Mouse (Mus musculus) embryonic facial prominence, embryonic 10.5 days (tissue): ENCODE data around the gene Rbfox1. TPM values are rescaled to one million over a fixed set of nuclear protein-coding genes. Genes with fewer than 3 reads are reported as not detected.
A peak's percentile ranks its signal among the peaks of the same experiment; 100 is the strongest.

ENCODE experiments used
- DNase-seq: peaks from one replicate; pipeline ENCODE4 v3.0.0-alpha.2; 2017; ENCODE audit warnings: low spot score
- H3K27ac ChIP-seq: fragments of 300-500 bp; sonication (generic); replicated peaks from 2 replicates; pipeline ENCODE4 v1.5.1; 2016; ENCODE audit warnings: mild to moderate bottlenecking
- H3K27me3 ChIP-seq: fragments of 300-500 bp; sonication (generic); replicated peaks from 2 replicates; pipeline ENCODE4 v1.6.1; 2016; ENCODE audit warnings: low read depth, mild to moderate bottlenecking; ENCODE audit not compliant: poor library complexity, severe bottlenecking
- H3K36me3 ChIP-seq: fragments of 300-500 bp; sonication (generic); replicated peaks from 2 replicates; pipeline ENCODE4 v1.6.1; 2016; ENCODE audit warnings: mild to moderate bottlenecking, moderate library complexity
- H3K4me1 ChIP-seq: fragments of 300-500 bp; sonication (generic); 2 replicates; pipeline ENCODE4 v1.6.1; 2016
- H3K4me3 ChIP-seq: fragments of 300-500 bp; sonication (generic); 2 replicates; pipeline ENCODE4 v1.5.1; 2016; ENCODE audit warnings: mild to moderate bottlenecking, moderate library complexity
- H3K9me3 ChIP-seq: fragments of 300-500 bp; sonication (generic); 2 replicates; pipeline ENCODE4 v1.6.1; 2016; ENCODE audit warnings: mild to moderate bottlenecking
- WGBS: fragments of 180-500 bp; shearing (Covaris S2); methylation state at CpG from one replicate; pipeline ENCODE4 v1.1.7; 2016; 5-methylcytosine and 5-hydroxymethylcytosine counted together
- polyA plus RNA-seq: library from polyadenylated mRNA; unstranded; fragments of >200 nt; fragmentation: Nextera tagmentation; extraction: Ambion mirVana; gene quantifications from 2 replicates; pipeline ENCODE4 v1.2.1, GENCODE M21; 2016

Rbfox1 gene
- polyA plus RNA-seq, 1 experiment from 2014 or later = 2.3 TPM

GRCm38 (mm10) chr16:6483628-6484027 lies 598.5 kb downstream of the Rbfox1 start:
- Histone ChIP-seq H3K27ac (no peak overlapping the region), H3K4me3 (no peak overlapping the region), H3K4me1 (0 out of 2 replicates have a peak, but pooled peaks cover 3% of the 10 kb centered on the region), H3K36me3 (no peaks in the 10 kb centered on the region), H3K27me3 (no peaks in the 10 kb centered on the region), H3K9me3 (no peaks in the 10 kb centered on the region)
- 86% methylated on average over 8 of the region's 8 CpGs for WGBS
- no peak for DNase-seq

DNA sequence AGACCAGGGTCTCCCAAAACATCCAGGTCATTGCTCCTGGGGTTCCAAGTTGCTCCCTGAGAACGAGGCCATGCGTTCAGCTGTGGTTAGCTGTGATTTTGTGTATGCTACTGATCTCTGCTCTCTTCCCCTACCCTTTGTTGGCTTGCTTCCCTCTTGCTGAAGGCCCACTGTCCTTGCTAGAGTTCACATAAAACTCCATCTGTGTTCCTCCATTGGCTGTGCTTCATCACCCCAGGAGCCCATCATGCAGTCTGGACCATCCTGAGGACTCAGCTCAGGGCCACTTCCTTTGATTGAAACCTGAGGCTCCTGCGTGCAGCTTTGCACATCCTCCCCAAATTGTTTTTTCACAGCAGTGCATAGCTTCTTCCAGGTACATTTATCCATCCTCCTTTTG lies 600.5 kb downstream of the Rbfox1 start:
- no peaks in the 10 kb centered on the region for H3K4me1 ChIP-seq
- WGBS = 73% methylated on average over 3 of the region's 3 CpGs
- H3K36me3 ChIP-seq = no peaks in the 10 kb centered on the region
- no peaks in the 10 kb centered on the region for H3K27me3 ChIP-seq
- no peak overlapping the region for H3K27ac ChIP-seq
- no peak for DNase-seq
- no peak overlapping the region for H3K4me3 ChIP-seq
- no peaks in the 10 kb centered on the region for H3K9me3 ChIP-seq

- no peaks in the 10 kb centered on the region for H3K27me3 ChIP-seq
- WGBS = 28% methylated on average over 8 of the region's 8 CpGs
- H3K9me3 ChIP-seq = no peaks in the 10 kb centered on the region
These were observed 617.1 kb downstream of the Rbfox1 start for GRCm38 (mm10) chr16:6502219-6502618.

GRCm38 (mm10) chr16:6503573-6504331 lies 618.6 kb downstream of the Rbfox1 start:
- Histone ChIP-seq H3K36me3 (no peaks in the 10 kb centered on the region), H3K9me3 (no peaks in the 10 kb centered on the region), H3K4me3 (no peak overlapping the region), H3K4me1 (no peaks in the 10 kb centered on the region), H3K27ac (no peak overlapping the region), H3K27me3 (no peaks in the 10 kb centered on the region)
- WGBS = 59% methylated on average over 5 of the region's 5 CpGs
- peak; percentile 43 for DNase-seq

More at GRCm38 (mm10) chr16:6502219-6502618, 617.1 kb downstream of the Rbfox1 start:
- Histone ChIP-seq H3K4me1 (no peaks in the 10 kb centered on the region), H3K27ac (no peak overlapping the region), H3K4me3 (no peak overlapping the region), H3K36me3 (no peaks in the 10 kb centered on the region)
- DNase-seq = peak; percentile 43

GRCm38 (mm10) chr16:6508924-6509323 lies 623.8 kb downstream of the Rbfox1 start:
- Histone ChIP-seq H3K27me3 (no peaks in the 10 kb centered on the region), H3K27ac (no peak overlapping the region), H3K36me3 (no peaks in the 10 kb centered on the region), H3K4me1 (no peaks in the 10 kb centered on the region), H3K9me3 (no peaks in the 10 kb centered on the region), H3K4me3 (no peak overlapping the region)
- DNase-seq = no peak
- WGBS = 78% methylated on average over 5 of the region's 5 CpGs

- Histone ChIP-seq H3K27ac (no peak overlapping the region), H3K4me3 (no peak overlapping the region), H3K36me3 (no peaks in the 10 kb centered on the region), H3K9me3 (no peaks in the 10 kb centered on the region), H3K27me3 (no peaks in the 10 kb centered on the region), H3K4me1 (no peaks in the 10 kb centered on the region)
- 81% methylated on average over 3 of the region's 3 CpGs for WGBS
- DNase-seq = no peak
These were observed 634.3 kb downstream of the Rbfox1 start for GRCm38 (mm10) chr16:6519474-6519873.

DNA sequence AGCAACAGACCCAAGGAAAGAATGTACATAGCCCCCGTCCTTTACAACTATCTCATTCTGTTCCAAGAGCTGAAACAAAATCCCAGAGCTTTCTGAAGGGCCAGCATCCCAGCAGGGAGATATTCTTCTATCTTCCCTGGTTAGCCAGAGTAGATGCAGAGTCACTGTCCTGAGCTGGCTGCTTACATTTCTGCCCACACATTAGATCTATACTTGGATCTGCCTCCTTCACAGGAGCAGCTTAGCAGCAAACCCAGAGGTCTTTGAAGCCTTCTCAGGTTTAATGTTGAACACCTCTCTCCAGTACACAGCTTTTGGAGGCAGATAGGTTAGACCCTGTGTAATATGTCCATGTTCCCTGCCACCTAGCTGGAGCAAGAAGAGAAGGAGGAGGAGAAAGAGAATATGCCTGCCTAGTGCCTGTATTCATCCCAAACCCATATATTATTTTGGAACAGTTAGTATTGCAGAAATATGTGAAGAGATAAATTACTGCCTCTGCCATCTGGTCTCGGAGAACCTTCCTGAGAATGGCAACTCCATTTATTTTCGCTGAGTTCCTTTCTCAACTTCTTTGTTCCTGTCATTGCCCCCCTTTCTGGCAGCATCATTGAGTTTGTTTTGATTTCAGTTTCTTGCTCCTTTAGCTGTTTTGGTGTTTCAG lies 640.5 kb downstream of the Rbfox1 start:
- no peaks in the 10 kb centered on the region for H3K9me3 ChIP-seq
- no peak overlapping the region for H3K4me3 ChIP-seq
- no peaks in the 10 kb centered on the region for H3K36me3 ChIP-seq
- 86% methylated on average over 3 of the region's 3 CpGs for WGBS
- no peaks in the 10 kb centered on the region for H3K27me3 ChIP-seq
- H3K4me1 ChIP-seq = no peaks in the 10 kb centered on the region
- no peak for DNase-seq
- no peak overlapping the region for H3K27ac ChIP-seq

- Histone ChIP-seq H3K27me3 (no peaks in the 10 kb centered on the region), H3K9me3 (no peaks in the 10 kb centered on the region), H3K4me3 (no peak overlapping the region), H3K4me1 (no peaks in the 10 kb centered on the region), H3K36me3 (no peaks in the 10 kb centered on the region), H3K27ac (no peak overlapping the region)
- DNase-seq = no peak
- WGBS = 83% methylated on average over 3 of the region's 3 CpGs
These were observed 646.3 kb downstream of the Rbfox1 start for GRCm38 (mm10) chr16:6531459-6531858.

DNA sequence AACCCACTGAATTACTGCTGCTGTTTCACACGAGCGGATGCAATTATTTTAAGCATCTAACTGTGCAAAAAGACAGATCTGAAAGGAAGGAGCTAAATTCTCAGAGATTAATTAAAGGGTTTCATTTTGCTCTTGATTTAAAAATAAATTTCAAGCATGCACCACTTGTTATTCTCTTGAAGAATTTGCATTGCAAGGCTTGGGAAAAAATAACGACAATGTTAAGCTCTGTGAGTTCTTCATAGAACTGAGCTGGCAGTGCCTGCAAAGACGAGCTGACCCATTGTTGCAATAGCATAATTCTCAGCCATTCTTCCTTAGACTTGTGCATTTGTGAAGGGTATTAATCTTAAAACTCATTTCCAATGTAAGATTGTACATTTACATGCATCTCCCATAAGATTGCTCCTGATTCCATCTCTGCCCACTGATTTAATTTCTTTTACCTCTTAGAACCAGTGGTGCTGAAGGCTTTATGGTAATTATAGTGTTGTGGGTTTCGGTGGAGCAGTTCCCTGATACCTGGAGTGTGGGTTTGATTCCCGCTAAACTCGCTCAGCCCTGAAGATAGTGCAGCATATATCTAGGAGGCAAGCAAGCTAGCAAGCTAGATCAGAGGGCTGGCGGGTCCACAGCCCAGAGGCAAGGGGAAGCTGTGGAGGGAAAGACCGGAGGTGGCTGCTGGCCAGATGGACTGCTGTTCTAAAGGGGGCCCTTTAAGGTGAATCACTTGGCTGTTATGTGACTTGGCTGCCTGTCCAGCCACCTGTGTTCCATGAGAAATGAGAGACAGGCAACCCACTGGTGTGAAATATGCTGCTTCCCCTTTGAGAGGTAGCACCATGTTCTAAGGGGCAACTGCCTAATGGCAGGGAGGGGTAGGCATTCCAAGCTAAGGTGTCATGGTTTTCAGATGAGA lies 647.2 kb downstream of the Rbfox1 start:
- Histone ChIP-seq H3K4me1 (no peaks in the 10 kb centered on the region), H3K36me3 (no peaks in the 10 kb centered on the region), H3K27ac (no peak overlapping the region), H3K9me3 (no peaks in the 10 kb centered on the region), H3K4me3 (no peak overlapping the region), H3K27me3 (no peaks in the 10 kb centered on the region)
- no peak for DNase-seq
- 84% methylated on average over 9 of the region's 9 CpGs for WGBS

GRCm38 (mm10) chr16:6555776-6556175 lies 670.6 kb downstream of the Rbfox1 start:
- no peaks in the 10 kb centered on the region for H3K9me3 ChIP-seq
- no peaks in the 10 kb centered on the region for H3K27me3 ChIP-seq
- no peaks in the 10 kb centered on the region for H3K4me1 ChIP-seq
- no peak overlapping the region for H3K4me3 ChIP-seq
- DNase-seq = no peak
- 74% methylated on average over 4 of the region's 4 CpGs for whole genome bisulfite sequencing
- no peak overlapping the region for H3K27ac ChIP-seq
- no peaks in the 10 kb centered on the region for H3K36me3 ChIP-seq

DNA sequence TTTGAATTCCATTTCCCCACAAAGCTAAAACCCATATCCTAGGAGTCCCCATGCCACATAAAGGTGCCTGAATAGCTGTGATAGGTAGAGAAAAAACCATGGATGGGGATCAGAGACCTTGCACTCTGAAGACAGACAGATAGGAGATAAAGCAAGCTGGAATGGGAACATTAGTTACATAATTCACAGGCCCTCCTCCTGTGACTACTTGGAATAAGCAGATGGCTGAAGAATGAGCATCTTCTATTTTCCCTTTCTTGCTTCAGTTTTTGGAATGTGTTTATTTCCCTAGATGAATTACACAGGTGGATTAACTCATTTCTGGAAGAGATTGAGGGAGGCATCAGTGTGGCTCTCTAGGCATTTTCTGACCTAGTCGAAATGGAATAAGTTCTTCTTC lies 672.6 kb downstream of the Rbfox1 start:
- DNase-seq = no peak
- WGBS = 81% methylated on average over 1 of the region's 1 CpGs
- no peaks in the 10 kb centered on the region for H3K4me1 ChIP-seq

DNA sequence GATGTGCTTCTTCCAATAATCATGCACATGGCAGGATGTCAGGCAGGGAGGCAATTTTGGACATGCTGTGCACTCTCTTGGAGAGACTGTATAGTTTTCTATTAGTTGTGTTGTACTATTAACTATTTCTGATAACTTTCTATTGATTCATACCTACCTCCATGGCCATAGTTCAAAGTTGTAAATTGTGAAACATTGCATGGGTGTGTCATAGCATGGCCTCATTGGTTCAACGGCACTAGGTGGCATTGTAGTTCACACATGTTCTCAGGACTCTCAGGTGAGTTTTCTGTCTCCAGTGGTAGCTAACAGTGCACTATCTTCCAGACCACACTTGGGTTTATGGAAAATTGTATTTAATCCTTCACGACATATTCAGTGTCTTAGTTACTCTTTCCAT lies 699.5 kb downstream of the Rbfox1 start:
- Histone ChIP-seq H3K4me3 (no peak overlapping the region), H3K27me3 (no peaks in the 10 kb centered on the region), H3K4me1 (no peaks in the 10 kb centered on the region), H3K36me3 (no peaks in the 10 kb centered on the region), H3K9me3 (no peaks in the 10 kb centered on the region), H3K27ac (no peak overlapping the region)
- DNase-seq = no peak
- 92% methylated on average over 2 of the region's 2 CpGs for WGBS

More for the DNA sequence above, 672.6 kb downstream of the Rbfox1 start:
- Histone ChIP-seq H3K9me3 (no peaks in the 10 kb centered on the region), H3K4me3 (no peak overlapping the region), H3K27ac (no peak overlapping the region), H3K36me3 (no peaks in the 10 kb centered on the region), H3K27me3 (no peaks in the 10 kb centered on the region)
